Mouse (Mus musculus): ENCODE data around the gene Hmox2. TPM values are rescaled to one million over a fixed set of nuclear protein-coding genes. Genes with fewer than 3 reads are reported as not detected.

The Hmox2 gene
- polyA plus RNA-seq, 1 experiment from 2014 or later: 85.2 TPM

- Histone ChIP-seq H3K9ac (ENCODE audit: low read length) (0 out of 2 replicates have a peak overlapping the region, but pooled peaks have one; percentile 2), H3K4me1 (ENCODE audit: control insufficient read depth, insufficient read depth, low read length) (peaks cover 10% of the 10 kb centered on the region), H3K4me2 (ENCODE audit: low read depth, low read length) (no peak overlapping the region), H3K27me3 (ENCODE audit: control insufficient read depth, insufficient read depth, low read length) (no peaks in the 10 kb centered on the region), H3K9me3 (replicated peaks; ENCODE audit: control insufficient read depth, low read length) (no peaks in the 10 kb centered on the region), H3K36me3 (ENCODE audit: control insufficient read depth, insufficient read depth, low read length) (no peaks in the 10 kb centered on the region), H3K27ac (ENCODE audit: low read length) (peak overlapping the region; percentile 3; the same call in 1 of the 2 replicates), H3K4me3 (replicated peaks; ENCODE audit: low read length) (no peak overlapping the region)
- 58% methylated on average over 7 of the region's 7 CpGs for WGBS
- ATAC-seq (ENCODE audit: insufficient read depth, low FRiP score): no peak
Observed at GRCm38 (mm10) chr16:4722128-4722914, 3.8 kb upstream of the Hmox2 start.

GRCm38 (mm10) chr16:4722915-4723209, 3.3 kb upstream of the Hmox2 start:
- Histone ChIP-seq H3K9ac (ENCODE audit: low read length) (no peak overlapping the region), H3K27ac (ENCODE audit: low read length) (no peak overlapping the region), H3K4me3 (replicated peaks; ENCODE audit: low read length) (no peak overlapping the region), H3K4me1 (ENCODE audit: control insufficient read depth, insufficient read depth, low read length) (peaks cover 7% of the 10 kb centered on the region), H3K4me2 (ENCODE audit: low read depth, low read length) (no peak overlapping the region), H3K9me3 (replicated peaks; ENCODE audit: control insufficient read depth, low read length) (no peaks in the 10 kb centered on the region), H3K36me3 (ENCODE audit: control insufficient read depth, insufficient read depth, low read length) (no peaks in the 10 kb centered on the region), H3K27me3 (ENCODE audit: control insufficient read depth, insufficient read depth, low read length) (no peaks in the 10 kb centered on the region)
- ATAC-seq (ENCODE audit: insufficient read depth, low FRiP score): no peak
- WGBS: 59% methylated on average over 3 of the region's 3 CpGs

GRCm38 (mm10) chr16:4725266-4725665, 895 bp upstream of the Hmox2 start:
- Histone ChIP-seq H3K27me3 (ENCODE audit: control insufficient read depth, insufficient read depth, low read length) (no peaks in the 10 kb centered on the region), H3K4me2 (ENCODE audit: low read depth, low read length) (no peak overlapping the region), H3K4me3 (replicated peaks; ENCODE audit: low read length) (no peak overlapping the region)

GRCm38 (mm10) chr16:4726528-4727128, 467 bp downstream of the Hmox2 start:
- H3K4me1 ChIP-seq (ENCODE audit: control insufficient read depth, insufficient read depth, low read length): peaks cover 7% of the 10 kb centered on the region; the same call in 1 of the 2 replicates
- no peaks in the 10 kb centered on the region for H3K36me3 ChIP-seq (ENCODE audit: control insufficient read depth, insufficient read depth, low read length)
- H3K9me3 ChIP-seq (replicated peaks; ENCODE audit: control insufficient read depth, low read length): no peaks in the 10 kb centered on the region
- WGBS: under 1% methylated on average over 40 of the region's 40 CpGs
- peak overlapping the region; percentile 94 for H3K9ac ChIP-seq (ENCODE audit: low read length)
- no peaks in the 10 kb centered on the region for H3K27me3 ChIP-seq (ENCODE audit: control insufficient read depth, insufficient read depth, low read length)
- H3K4me3 ChIP-seq (replicated peaks; ENCODE audit: low read length): peak overlapping the region; percentile 88
- H3K4me2 ChIP-seq (ENCODE audit: low read depth, low read length): peak overlapping the region; percentile 58
- peak; percentile 54 for ATAC-seq (ENCODE audit: insufficient read depth, low FRiP score)
- H3K27ac ChIP-seq (ENCODE audit: low read length): peak overlapping the region; percentile 77

More at GRCm38 (mm10) chr16:4725266-4725665, 895 bp upstream of the Hmox2 start:
- no peaks in the 10 kb centered on the region for H3K9me3 ChIP-seq (replicated peaks; ENCODE audit: control insufficient read depth, low read length)
- H3K9ac ChIP-seq (ENCODE audit: low read length): no peak overlapping the region
- no peak overlapping the region for H3K27ac ChIP-seq (ENCODE audit: low read length)
- WGBS: 73% methylated on average over 4 of the region's 4 CpGs
- H3K36me3 ChIP-seq (ENCODE audit: control insufficient read depth, insufficient read depth, low read length): no peaks in the 10 kb centered on the region
- ATAC-seq (ENCODE audit: insufficient read depth, low FRiP score): no peak
- H3K4me1 ChIP-seq (ENCODE audit: control insufficient read depth, insufficient read depth, low read length): peaks cover 7% of the 10 kb centered on the region; the same call in 1 of the 2 replicates

GRCm38 (mm10) chr16:4727526-4727925, 1.4 kb downstream of the Hmox2 start:
- H3K9me3 ChIP-seq (replicated peaks; ENCODE audit: control insufficient read depth, low read length): no peaks in the 10 kb centered on the region
- H3K27ac ChIP-seq (ENCODE audit: low read length): no peak overlapping the region
- peaks cover 7% of the 10 kb centered on the region; the same call in 1 of the 2 replicates for H3K4me1 ChIP-seq (ENCODE audit: control insufficient read depth, insufficient read depth, low read length)
- H3K4me2 ChIP-seq (ENCODE audit: low read depth, low read length): peak overlapping the region; percentile 58
- H3K27me3 ChIP-seq (ENCODE audit: control insufficient read depth, insufficient read depth, low read length): no peaks in the 10 kb centered on the region
- ATAC-seq (ENCODE audit: insufficient read depth, low FRiP score): no peak
- no peak overlapping the region for H3K4me3 ChIP-seq (replicated peaks; ENCODE audit: low read length)
- 87% methylated on average over 1 of the region's 1 CpGs for WGBS
- no peak overlapping the region for H3K9ac ChIP-seq (ENCODE audit: low read length)
- H3K36me3 ChIP-seq (ENCODE audit: control insufficient read depth, insufficient read depth, low read length): no peaks in the 10 kb centered on the region

GRCm38 (mm10) chr16:4727963-4728362, 1.8 kb downstream of the Hmox2 start:
- WGBS: 33% methylated on average over 1 of the region's 1 CpGs
- H3K27ac ChIP-seq (ENCODE audit: low read length): no peak overlapping the region
- no peak overlapping the region for H3K4me2 ChIP-seq (ENCODE audit: low read depth, low read length)
- no peak overlapping the region for H3K9ac ChIP-seq (ENCODE audit: low read length)
- no peaks in the 10 kb centered on the region for H3K36me3 ChIP-seq (ENCODE audit: control insufficient read depth, insufficient read depth, low read length)
- no peak for ATAC-seq (ENCODE audit: insufficient read depth, low FRiP score)
- peaks cover 7% of the 10 kb centered on the region; the same call in 1 of the 2 replicates for H3K4me1 ChIP-seq (ENCODE audit: control insufficient read depth, insufficient read depth, low read length)
- no peaks in the 10 kb centered on the region for H3K9me3 ChIP-seq (replicated peaks; ENCODE audit: control insufficient read depth, low read length)
- no peaks in the 10 kb centered on the region for H3K27me3 ChIP-seq (ENCODE audit: control insufficient read depth, insufficient read depth, low read length)
- H3K4me3 ChIP-seq (replicated peaks; ENCODE audit: low read length): no peak overlapping the region

- no peaks in the 10 kb centered on the region for H3K9me3 ChIP-seq (replicated peaks; ENCODE audit: control insufficient read depth, low read length)
- H3K4me3 ChIP-seq (replicated peaks; ENCODE audit: low read length): no peak overlapping the region
- H3K4me1 ChIP-seq (ENCODE audit: control insufficient read depth, insufficient read depth, low read length): peaks cover 7% of the 10 kb centered on the region; the same call in 1 of the 2 replicates
- no peak overlapping the region for H3K4me2 ChIP-seq (ENCODE audit: low read depth, low read length)
- H3K36me3 ChIP-seq (ENCODE audit: control insufficient read depth, insufficient read depth, low read length): no peaks in the 10 kb centered on the region
- H3K27ac ChIP-seq (ENCODE audit: low read length): no peak overlapping the region
- H3K9ac ChIP-seq (ENCODE audit: low read length): no peak overlapping the region
- 65% methylated on average over 3 of the region's 3 CpGs for WGBS
- no peak for ATAC-seq (ENCODE audit: insufficient read depth, low FRiP score)
- no peaks in the 10 kb centered on the region for H3K27me3 ChIP-seq (ENCODE audit: control insufficient read depth, insufficient read depth, low read length)
Observed at GRCm38 (mm10) chr16:4730776-4731358, 4.7 kb downstream of the Hmox2 start.

- H3K4me3 ChIP-seq (replicated peaks; ENCODE audit: low read length): no peak overlapping the region
- no peaks in the 10 kb centered on the region for H3K36me3 ChIP-seq (ENCODE audit: control insufficient read depth, insufficient read depth, low read length)
- H3K27me3 ChIP-seq (ENCODE audit: control insufficient read depth, insufficient read depth, low read length): no peaks in the 10 kb centered on the region
- no peak for ATAC-seq (ENCODE audit: insufficient read depth, low FRiP score)
- H3K4me1 ChIP-seq (ENCODE audit: control insufficient read depth, insufficient read depth, low read length): no peaks in the 10 kb centered on the region
- H3K9me3 ChIP-seq (replicated peaks; ENCODE audit: control insufficient read depth, low read length): no peaks in the 10 kb centered on the region
- H3K27ac ChIP-seq (ENCODE audit: low read length): no peak overlapping the region
- no peak overlapping the region for H3K9ac ChIP-seq (ENCODE audit: low read length)
- no peak overlapping the region for H3K4me2 ChIP-seq (ENCODE audit: low read depth, low read length)
- WGBS: 80% methylated on average over 2 of the region's 2 CpGs
Observed at GRCm38 (mm10) chr16:4736262-4736661, 10.1 kb downstream of the Hmox2 start.

- H3K4me2 ChIP-seq (ENCODE audit: low read depth, low read length): no peak overlapping the region
- no peak overlapping the region for H3K27ac ChIP-seq (ENCODE audit: low read length)
- no peak overlapping the region for H3K4me3 ChIP-seq (replicated peaks; ENCODE audit: low read length)
- no peak for ATAC-seq (ENCODE audit: insufficient read depth, low FRiP score)
- no peaks in the 10 kb centered on the region for H3K9me3 ChIP-seq (replicated peaks; ENCODE audit: control insufficient read depth, low read length)
- H3K9ac ChIP-seq (ENCODE audit: low read length): no peak overlapping the region
- no peaks in the 10 kb centered on the region for H3K27me3 ChIP-seq (ENCODE audit: control insufficient read depth, insufficient read depth, low read length)
- WGBS: 85% methylated on average over 2 of the region's 2 CpGs
- H3K4me1 ChIP-seq (ENCODE audit: control insufficient read depth, insufficient read depth, low read length): no peaks in the 10 kb centered on the region
- H3K36me3 ChIP-seq (ENCODE audit: control insufficient read depth, insufficient read depth, low read length): no peaks in the 10 kb centered on the region
Observed at GRCm38 (mm10) chr16:4739994-4740393, 13.8 kb downstream of the Hmox2 start.

Measured in stomach, embryonic 16.5 days (tissue).